Mouse (Mus musculus) splenic B cell, adult 2 months (primary cell): ENCODE data around the gene Rnf10.

Experiments
- DNase-seq: peaks from one replicate; pipeline ENCODE4 v3.0.0-alpha.2; 2011; ENCODE audit warnings: low read depth, low spot score
- H3K27me3 ChIP-seq: 2 replicates; pipeline ENCODE4 v1.6.1; 2012; ENCODE audit warnings: mild to moderate bottlenecking, low read length, moderate library complexity, mixed read lengths; ENCODE audit not compliant: control insufficient read depth, poor library complexity, insufficient read depth, severe bottlenecking
- H3K36me3 ChIP-seq: 2 replicates; pipeline ENCODE4 v1.6.1; 2012; ENCODE audit warnings: mild to moderate bottlenecking, low read length, moderate library complexity, mixed read lengths; ENCODE audit not compliant: control insufficient read depth, poor library complexity, insufficient read depth, severe bottlenecking

Gene Rnf10

DNA sequence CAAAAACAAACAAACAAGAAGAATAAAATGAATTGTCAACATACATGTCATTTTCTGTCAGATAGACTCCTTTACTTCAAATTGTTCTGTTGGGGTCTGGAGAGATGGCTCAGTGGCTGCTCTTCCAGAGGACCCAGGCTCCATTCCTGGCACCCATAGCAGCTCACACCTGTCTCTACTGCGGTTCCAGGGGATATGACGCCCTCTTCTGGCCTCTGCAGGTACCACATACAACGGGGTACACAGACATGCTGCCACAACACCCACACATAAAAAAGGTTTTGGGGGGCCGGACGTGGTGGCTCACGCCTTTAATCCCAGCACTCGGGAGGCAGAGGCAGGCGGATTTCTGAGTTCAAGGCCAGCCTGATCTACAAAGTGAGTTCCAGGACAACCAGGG is 21.5 kb upstream of the Rnf10 start:
- H3K36me3 ChIP-seq = peaks cover 5% of the 10 kb centered on the region; the same call in 1 of the 2 replicates
- peak; percentile 37 for DNase-seq
- H3K27me3 ChIP-seq = no peaks in the 10 kb centered on the region

DNA sequence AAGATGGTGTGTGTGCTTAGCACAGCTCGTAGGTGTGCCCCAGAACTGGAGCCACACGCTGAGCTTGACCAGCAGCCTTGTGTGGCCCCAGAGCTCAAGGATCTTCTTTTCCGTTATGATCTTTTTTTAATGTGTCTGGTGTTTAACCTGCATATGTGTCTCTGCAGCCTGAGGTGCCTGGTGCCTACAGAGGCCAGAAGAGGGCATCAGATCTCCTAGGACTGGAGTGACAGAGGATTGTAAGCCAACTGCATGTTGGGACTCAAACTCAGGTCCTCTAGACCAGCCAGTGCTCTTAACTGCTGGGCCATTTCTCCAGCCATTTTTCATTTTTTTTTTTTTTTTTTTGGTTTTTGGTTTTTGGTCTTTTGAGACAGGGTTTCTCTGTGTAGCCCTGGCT is 12.0 kb upstream of the Rnf10 start:
- DNase-seq = peak; percentile 60
- H3K36me3 ChIP-seq = peaks cover 7% of the 10 kb centered on the region; the same call in 1 of the 2 replicates
- no peaks in the 10 kb centered on the region for H3K27me3 ChIP-seq

DNA sequence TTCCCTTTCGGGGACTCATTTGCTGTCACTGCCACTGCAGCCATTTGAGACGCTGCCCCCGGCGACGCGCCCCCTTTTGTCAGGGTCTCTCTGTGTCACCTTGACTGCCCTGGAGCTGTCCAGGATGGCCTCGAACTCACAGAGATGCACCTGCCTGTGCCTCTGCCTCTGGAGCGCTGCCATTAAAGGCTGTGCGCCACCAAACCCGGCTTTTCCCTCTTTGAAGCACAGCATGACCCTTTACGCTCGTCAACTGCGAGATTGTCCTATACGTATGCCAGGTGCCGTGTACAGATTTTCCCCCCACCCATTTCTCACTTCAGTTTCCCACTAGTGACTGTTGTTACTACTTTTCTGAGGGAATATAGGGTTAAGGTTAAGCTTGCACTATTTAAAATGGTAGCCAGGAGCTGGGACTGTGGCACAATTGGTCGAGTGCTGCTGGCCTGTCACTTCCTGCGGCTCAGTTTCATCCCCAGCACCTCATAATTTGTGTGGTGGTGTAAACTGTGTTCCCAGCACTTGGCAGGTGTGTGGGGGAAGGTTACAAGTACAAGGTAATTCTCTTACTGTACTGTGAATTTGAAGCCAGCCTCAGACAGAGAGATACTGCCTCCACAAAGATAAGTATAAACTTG is 7.5 kb upstream of the Rnf10 start:
- H3K36me3 ChIP-seq = peaks cover 4% of the 10 kb centered on the region; the same call in 1 of the 2 replicates
- DNase-seq = peak; percentile 41
- no peaks in the 10 kb centered on the region for H3K27me3 ChIP-seq

DNA sequence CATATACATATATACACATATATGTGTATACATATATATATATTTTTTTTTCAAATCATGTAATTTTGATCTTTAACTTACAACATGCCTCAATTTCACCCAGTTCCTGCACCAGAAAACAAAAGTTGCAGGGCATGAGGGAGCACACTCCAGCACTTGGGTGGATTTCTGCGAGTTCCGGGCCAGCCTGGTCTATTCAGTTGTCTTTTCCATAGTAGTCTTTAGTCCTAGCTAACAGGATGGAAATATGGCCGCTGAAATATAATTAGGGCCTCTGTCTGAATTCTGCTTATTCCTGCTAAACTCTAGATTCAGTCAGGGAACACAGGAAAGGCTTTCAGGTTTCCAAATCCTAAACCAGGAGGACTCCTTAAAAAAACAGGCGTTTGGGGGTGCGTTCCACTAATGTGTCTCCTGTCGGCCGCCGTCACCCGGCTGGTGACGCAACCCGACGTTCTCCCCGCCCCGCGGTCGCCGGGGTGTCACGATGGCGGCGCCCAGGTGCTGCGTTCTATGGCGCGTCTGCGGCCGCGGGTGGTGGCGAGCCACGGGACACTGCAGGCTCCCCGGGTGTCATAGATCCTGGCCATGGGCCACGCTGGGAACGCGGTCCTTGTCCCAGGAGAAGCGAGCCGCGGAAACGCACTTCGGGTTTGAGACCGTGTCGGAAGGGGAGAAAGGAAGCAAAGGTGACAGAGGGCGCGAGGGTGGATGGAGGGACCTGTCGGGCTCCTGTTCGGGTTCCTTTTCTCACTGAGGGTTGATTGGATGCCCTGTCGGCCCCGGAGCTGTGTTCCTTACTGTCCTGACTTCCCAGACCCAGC is 6.7 kb upstream of the Rnf10 start, which contains the start of gene Coq5:
Gene Coq5, plus strand, starts transcription at position 441 of the 824 bp plus-strand sequence.
- H3K36me3 ChIP-seq = peaks cover 2% of the 10 kb centered on the region; the same call in 1 of the 2 replicates
- no peaks in the 10 kb centered on the region for H3K27me3 ChIP-seq
- DNase-seq = peak; percentile 85

DNA sequence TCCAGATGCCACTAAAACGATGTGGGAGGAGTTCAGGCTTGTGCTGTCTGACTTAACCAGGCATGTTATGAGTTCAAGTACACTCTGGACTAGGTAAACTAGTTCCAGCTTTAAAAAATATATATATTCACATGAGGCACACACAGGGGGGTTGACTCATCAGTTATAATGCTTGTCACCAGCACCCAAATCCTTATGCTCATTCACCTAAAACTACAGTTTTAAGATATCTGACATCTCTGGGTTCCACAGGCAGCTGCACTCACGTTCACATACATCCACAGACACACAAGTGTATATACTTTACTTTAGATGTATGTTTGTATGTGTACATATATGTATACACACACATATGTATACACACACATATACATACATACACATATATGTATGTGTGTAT is 6.1 kb upstream of the Rnf10 start:
- Histone ChIP-seq H3K27me3 (no peaks in the 10 kb centered on the region), H3K36me3 (no peaks in the 10 kb centered on the region)
- no peak for DNase-seq

DNA sequence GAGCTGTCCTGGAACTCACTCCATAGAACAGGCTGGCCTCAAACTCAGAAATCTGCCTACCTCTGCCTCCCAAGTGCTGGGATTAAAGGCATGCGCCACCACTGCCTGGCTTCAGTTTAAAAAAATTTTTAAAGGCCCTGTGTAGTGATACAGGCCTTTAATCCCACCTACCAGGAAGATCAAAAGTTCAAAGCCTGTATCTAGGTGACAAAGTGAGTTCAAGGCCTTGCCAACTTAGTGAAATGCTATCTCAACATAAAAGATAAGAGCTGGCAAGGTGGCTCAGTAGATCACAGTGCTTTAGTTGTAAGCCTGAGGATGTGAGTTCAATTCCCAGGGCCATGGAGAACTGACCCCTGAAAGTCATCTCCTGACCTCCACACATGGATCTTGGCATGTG is 5.4 kb upstream of the Rnf10 start:
- H3K27me3 ChIP-seq = no peaks in the 10 kb centered on the region
- no peaks in the 10 kb centered on the region for H3K36me3 ChIP-seq
- no peak for DNase-seq

DNA sequence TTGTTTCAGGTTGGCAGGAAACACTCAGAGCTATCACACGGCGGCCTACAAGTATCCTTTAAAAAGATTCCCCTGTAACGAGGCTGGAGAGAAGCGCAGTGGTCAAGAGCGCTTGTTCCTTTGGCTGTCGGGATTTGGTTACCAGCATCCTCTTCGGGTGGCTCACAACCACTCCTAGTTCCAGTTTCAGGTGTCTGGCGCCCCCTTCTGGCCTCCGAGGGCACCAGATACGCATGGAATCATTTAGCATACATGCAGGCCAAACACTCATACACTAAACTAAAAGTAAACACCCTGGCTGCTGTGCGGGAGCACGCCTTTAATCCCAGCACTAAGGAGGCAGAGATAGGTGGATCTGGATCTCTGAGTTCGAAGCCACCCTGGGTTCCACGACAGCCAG is 3.3 kb upstream of the Rnf10 start:
- peak; percentile 53 for DNase-seq
- no peaks in the 10 kb centered on the region for H3K27me3 ChIP-seq
- H3K36me3 ChIP-seq = no peaks in the 10 kb centered on the region

DNA sequence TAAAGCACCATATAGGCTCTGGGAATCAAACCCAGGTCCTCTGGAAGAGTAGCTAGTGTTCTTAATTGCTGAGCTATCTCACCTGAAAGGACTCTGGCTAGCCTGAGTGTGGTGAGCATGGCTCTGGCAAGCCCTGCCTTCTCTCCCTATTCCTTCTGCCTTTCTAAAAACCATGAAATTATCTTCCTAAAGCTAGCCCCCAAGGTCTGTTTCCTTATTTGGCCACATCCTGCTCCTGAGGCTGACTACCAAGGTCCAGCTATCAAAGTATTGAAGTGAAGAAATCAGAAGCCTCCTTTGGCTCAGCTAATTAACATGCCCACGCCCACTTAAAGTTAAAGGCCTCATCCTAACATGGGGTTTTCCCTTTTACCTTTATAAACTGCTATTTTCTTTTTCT is 2.1 kb upstream of the Rnf10 start:
- Histone ChIP-seq H3K27me3 (no peaks in the 10 kb centered on the region), H3K36me3 (no peaks in the 10 kb centered on the region; the same call in 1 of the 2 replicates)
- DNase-seq = no peak

DNA sequence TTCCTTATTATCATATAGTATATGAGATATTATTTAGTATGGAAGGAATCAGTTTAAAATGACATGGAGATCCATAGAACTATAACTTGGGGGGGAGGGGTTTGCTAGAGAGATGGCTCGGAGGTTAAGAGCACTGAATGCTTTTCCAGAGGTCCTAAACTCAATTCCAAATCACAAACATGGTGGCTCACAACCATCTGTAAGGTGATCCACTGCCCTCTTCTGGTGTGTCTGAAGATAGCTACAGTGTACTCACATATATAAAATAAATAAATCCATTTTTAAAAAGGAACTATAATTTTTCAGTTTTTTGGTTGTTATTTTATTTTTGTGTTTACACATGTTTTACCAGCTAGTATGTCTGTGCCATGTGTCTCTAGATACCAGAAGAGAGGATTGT is 1.7 kb upstream of the Rnf10 start:
- Histone ChIP-seq H3K36me3 (no peaks in the 10 kb centered on the region; the same call in 1 of the 2 replicates), H3K27me3 (no peaks in the 10 kb centered on the region)
- DNase-seq = no peak

DNA sequence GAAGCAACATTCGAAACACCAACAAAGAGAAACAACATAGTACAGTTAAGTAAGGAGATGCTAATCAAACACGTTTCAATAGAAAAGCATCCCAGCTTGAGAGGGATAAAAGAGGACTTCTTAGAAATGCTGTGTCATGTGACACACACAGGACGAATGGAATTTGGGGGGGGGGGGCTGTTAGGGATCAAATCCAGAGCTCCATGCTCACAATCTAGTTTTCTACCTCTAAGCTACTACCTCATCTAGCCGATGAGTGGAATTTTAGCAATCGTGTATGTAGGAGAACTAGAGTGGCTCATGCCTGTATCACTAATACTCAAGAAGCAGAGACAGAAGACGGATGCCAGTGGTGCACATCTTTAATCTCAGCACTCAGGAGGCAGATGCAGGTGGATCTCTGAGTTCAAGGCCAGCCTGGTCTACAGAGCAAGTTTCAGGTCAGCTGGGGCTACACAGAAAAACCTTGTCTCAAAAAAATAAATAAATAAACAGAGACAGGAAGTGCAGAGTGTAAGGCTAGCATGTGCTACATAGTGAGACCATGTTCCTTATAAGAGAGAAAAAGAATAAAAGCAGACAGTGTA is 944 bp upstream of the Rnf10 start:
- no peak for DNase-seq
- H3K27me3 ChIP-seq = no peaks in the 10 kb centered on the region
- no peaks in the 10 kb centered on the region; the same call in 1 of the 2 replicates for H3K36me3 ChIP-seq

DNA sequence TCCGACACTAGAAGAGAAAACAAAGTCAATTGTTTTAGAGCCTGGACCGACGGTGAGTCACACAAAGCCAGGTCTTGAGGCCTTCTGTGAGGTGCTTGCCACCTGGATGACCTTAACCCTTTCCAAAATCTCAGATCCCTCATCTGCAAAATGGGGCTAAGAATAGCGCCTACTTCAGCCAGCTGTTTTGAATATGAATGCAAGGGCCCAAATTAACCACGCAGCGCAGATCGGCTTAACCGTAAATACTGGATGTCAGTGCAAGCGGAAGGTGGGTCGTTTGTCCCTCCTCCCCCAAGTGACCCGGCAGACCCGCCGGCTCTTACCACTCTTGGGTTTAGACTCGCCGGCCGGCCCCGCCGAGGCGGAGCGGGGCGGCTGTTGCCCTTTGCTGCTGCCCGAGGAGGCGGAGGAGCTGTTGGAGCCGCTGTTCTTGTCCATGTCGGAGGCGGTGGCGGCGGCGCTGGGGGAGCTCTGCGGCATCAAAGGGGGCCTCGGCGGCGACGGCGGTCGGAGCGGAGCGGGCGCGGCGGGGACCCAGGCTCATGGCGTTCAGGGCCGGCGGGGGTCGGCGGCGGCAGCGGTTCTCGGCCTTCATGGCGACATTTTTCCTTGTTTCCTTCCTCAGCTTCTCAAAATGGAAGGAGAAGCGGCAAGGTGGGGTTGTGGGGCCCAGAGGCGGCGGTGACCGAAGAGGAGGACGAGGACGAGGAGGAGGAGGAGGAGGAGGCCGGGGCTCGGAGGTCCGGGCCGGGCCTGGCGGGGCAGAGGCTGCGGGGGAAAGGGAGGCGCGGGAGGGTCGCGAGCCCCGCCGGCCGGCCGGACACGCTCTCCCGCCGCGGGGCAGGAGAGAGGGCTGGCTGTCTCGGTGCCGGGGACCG is 527 bp downstream of the Rnf10 start:
- peak; percentile 51 for DNase-seq
- Histone ChIP-seq H3K27me3 (no peaks in the 10 kb centered on the region), H3K36me3 (no peaks in the 10 kb centered on the region; the same call in 1 of the 2 replicates)

DNA sequence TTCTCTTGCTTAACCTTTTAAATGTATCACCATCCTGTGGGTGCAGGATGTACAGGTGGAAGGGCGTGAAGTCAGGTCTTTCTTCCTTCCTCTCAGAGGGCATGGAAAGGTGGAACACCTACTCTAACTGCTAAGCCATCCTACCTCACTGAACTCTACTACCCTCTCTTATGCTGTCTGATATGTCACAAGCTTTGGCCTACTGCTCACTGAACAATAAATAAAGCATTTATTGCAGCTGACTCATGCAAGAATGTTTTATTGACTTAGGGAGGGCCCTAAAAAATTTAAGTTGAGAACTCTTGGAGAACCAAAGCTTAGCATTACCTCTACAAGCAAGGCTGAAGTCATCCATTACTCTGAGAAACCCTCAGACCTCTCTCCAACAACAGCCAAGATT is 2.7 kb downstream of the Rnf10 start:
- Histone ChIP-seq H3K36me3 (no peaks in the 10 kb centered on the region; the same call in 1 of the 2 replicates), H3K27me3 (no peaks in the 10 kb centered on the region)
- DNase-seq = no peak

DNA sequence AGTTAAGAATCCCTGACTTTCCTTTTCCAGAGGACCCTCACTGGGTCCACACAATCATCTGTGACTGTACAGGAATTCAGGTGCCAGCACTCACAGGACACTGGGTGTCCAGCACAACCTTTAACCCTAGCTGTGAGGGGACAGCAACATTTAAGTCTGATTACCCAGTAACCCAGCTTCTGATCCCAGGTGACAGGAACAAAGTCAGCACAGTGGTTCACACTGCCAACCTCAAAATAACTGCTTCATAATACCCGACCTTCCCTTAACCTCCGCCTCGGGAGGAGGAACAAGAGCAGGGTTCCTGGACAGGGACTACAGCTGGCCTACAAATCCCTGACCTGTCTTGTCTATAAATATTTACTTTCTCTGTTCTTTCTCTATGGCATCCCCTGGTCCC is 4.4 kb downstream of the Rnf10 start:
- DNase-seq = no peak
- Histone ChIP-seq H3K36me3 (no peaks in the 10 kb centered on the region; the same call in 1 of the 2 replicates), H3K27me3 (no peaks in the 10 kb centered on the region)

DNA sequence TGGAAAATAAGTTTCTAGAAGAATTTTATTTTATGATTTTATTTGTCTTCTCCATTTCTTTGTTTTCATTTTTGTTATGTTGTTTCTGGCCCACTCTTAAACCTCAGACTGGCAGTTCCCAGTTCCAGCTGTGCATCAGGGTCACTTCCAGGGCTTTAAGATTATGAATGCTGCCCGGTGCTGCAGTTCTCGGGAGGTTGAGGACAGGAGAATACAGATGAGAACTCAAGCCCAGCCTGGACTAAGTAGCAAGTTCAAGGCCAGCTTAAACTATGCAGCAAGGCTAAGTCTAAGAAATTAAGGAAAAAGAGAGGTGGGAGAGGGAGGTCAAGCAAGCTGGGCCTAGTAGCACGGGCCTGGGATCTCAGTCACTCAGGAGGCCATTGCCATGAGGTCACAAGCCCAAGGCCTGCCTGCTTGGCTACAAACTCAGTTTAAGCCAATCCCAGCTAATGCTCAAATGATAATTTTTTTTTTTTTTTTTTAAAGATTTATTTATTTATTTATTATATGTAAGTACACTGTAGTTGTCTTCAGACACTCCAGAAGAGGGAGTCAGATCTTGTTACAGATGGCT is 5.1 kb downstream of the Rnf10 start:
- Histone ChIP-seq H3K36me3 (no peaks in the 10 kb centered on the region; the same call in 1 of the 2 replicates), H3K27me3 (no peaks in the 10 kb centered on the region)
- no peak for DNase-seq
